Mouse (Mus musculus) embryonic facial prominence, embryonic 11.5 days (tissue): ENCODE results near the gene Ifrd2. TPM values are rescaled to one million over a fixed set of nuclear protein-coding genes. Genes with fewer than 3 reads are reported as not detected.

Experiments
- ATAC-seq: fragments of 200-750 bp; cut with Nextera tagmentation; replicated peaks from 2 replicates; pipeline ENCODE4 v1.8.0; 2017; ENCODE audit warnings: low read depth; ENCODE audit not compliant: insufficient number of reproducible peaks, low FRiP score, low TSS enrichment
- DNase-seq: peaks from one replicate; pipeline ENCODE4 v3.0.0-alpha.2; 2015; ENCODE audit warnings: low spot score
- H3K27ac ChIP-seq: fragments of 300-500 bp; sonication (generic); replicated peaks from 2 replicates; pipeline ENCODE4 v1.5.1; 2014; ENCODE audit warnings: mild to moderate bottlenecking, low read depth, low read length, control low read depth
- H3K27me3 ChIP-seq: fragments of 300-500 bp; sonication (generic); 2 replicates; pipeline ENCODE4 v1.6.1; 2014; ENCODE audit warnings: mild to moderate bottlenecking, low read length, moderate library complexity, mixed read lengths; ENCODE audit not compliant: control insufficient read depth, insufficient read depth
- H3K36me3 ChIP-seq: fragments of 300-500 bp; sonication (generic); replicated peaks from 2 replicates; pipeline ENCODE4 v1.6.1; 2014; ENCODE audit warnings: low read depth, mild to moderate bottlenecking, low read length, moderate library complexity, mixed read lengths; ENCODE audit not compliant: control insufficient read depth, insufficient read depth
- H3K4me1 ChIP-seq: fragments of 300-500 bp; sonication (generic); 2 replicates; pipeline ENCODE4 v1.6.1; 2014; ENCODE audit warnings: low read length, mixed read lengths; ENCODE audit not compliant: control insufficient read depth, insufficient read depth
- H3K4me2 ChIP-seq: fragments of 300-500 bp; sonication (generic); 2 replicates; pipeline ENCODE4 v1.6.1; 2014; ENCODE audit warnings: low read depth, mild to moderate bottlenecking, control low read depth, low read length, moderate library complexity
- H3K4me3 ChIP-seq: fragments of 300-500 bp; sonication (generic); 2 replicates; pipeline ENCODE4 v1.5.1; 2014; ENCODE audit warnings: low read depth, low read length, control low read depth
- H3K9ac ChIP-seq: fragments of 300-500 bp; sonication (generic); replicated peaks from 2 replicates; pipeline ENCODE4 v1.6.1; 2014; ENCODE audit warnings: mild to moderate bottlenecking, control low read depth, low read length
- H3K9me3 ChIP-seq: fragments of 300-500 bp; sonication (generic); replicated peaks from 2 replicates; pipeline ENCODE4 v1.6.1; 2016; ENCODE audit warnings: mild to moderate bottlenecking, low read length, inconsistent platforms, mixed read lengths; ENCODE audit not compliant: control insufficient read depth
- WGBS: fragments of 180-500 bp; shearing (Covaris S2); extraction: QIAGEN DNeasy Blood & Tissue Kit; methylation state at CpG from one replicate; pipeline ENCODE4 v1.1.7; 2014; 5-methylcytosine and 5-hydroxymethylcytosine counted together
- polyA plus RNA-seq: library from polyadenylated mRNA; unstranded; fragments of >200 nt; fragmentation: Nextera tagmentation; extraction: Ambion mirVana; gene quantifications from 2 replicates; pipeline ENCODE4 v1.2.1, GENCODE M21; 2014

Ifrd2 gene
- polyA plus RNA-seq, 1 experiment from 2014 or later, result 42.3 TPM

DNA sequence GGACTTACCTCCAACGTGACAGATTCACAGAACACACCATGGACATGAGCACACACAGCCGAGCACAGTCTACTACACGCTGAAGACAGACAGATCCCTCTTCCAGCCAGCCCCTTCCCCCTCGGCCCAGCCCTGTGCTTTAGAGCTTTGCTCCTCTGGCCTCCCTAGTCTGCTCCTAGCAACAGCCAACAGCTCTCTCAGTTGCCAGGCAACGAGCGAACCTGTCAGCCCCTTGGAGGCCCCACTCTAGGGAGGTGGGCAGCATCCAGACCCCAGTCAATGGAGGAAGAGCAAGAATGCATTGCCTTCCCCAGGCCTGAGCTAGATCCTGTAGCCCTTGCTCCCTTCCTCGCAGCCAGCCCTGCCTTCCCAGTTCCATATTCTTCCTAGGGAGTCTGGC lies 49.6 kb downstream of the Ifrd2 start:
- ATAC-seq, result peak; percentile 19
- H3K9ac ChIP-seq, result peak overlapping the region; percentile 36

DNA sequence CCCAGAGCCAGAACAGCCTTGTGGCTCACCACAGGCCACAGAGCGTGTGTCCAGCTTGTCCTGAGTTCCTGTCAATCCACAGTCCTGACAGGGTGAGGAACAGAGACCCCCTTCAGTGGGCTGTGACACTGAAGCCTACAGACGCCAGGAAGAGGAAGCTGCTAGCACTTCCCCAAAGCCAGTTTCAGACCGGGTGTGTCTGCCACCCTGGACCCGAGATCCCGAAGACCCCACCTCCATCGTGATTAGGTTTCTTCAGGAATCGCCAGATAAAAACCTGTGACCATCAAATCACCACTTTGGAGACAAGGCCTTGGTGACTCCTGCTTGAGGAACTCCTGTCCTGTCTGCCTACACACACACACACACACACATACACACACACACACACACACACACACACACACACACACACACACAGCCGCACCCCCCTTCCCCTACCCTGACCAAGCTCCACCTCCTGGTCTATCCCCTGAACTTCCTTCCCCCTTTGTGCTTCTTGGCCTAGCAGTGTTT lies 52.9 kb downstream of the Ifrd2 start:
- no peak overlapping the region for H3K4me2 ChIP-seq
- no peak overlapping the region for H3K4me3 ChIP-seq
- H3K27me3 ChIP-seq, result no peaks in the 10 kb centered on the region
- no peaks in the 10 kb centered on the region for H3K9me3 ChIP-seq
- no peak overlapping the region for H3K27ac ChIP-seq
- ATAC-seq, result no peak
- no peaks in the 10 kb centered on the region for H3K36me3 ChIP-seq
- 33% methylated on average over 8 of the region's 8 CpGs for whole genome bisulfite sequencing
- H3K9ac ChIP-seq, result 0 out of 2 replicates have a peak overlapping the region, but pooled peaks have one; percentile 6
- peaks cover 5% of the 10 kb centered on the region for H3K4me1 ChIP-seq
- DNase-seq, result no peak

More for the DNA sequence above, 49.6 kb downstream of the Ifrd2 start:
- Histone ChIP-seq H3K4me1 (peaks cover 13% of the 10 kb centered on the region), H3K27ac (no peak overlapping the region), H3K4me2 (peak overlapping the region; percentile 8), H3K4me3 (no peak overlapping the region), H3K9me3 (no peaks in the 10 kb centered on the region), H3K27me3 (no peaks in the 10 kb centered on the region), H3K36me3 (no peaks in the 10 kb centered on the region)
- WGBS, result 33% methylated on average over 7 of the region's 7 CpGs
- peak; percentile 68 for DNase-seq

DNA sequence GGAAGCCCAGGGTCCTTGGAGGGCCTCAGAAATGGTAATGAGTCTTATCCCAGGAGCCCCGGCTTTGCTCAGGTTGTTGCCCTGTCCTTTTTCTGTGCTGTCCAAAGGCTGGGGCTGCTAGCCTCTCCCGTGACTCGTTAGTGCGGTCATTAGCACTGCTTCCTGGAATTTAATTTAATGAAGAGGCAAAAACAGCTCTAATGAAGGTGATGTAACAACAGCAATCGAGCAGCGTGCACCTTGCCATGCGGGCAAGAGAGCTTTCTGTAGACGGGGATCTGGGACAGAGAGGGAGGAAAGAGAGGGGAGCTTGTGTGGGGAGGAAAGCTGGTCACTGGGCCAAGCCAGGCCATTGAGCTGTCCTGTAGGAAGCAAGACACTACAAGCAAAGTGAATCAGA lies 54.2 kb downstream of the Ifrd2 start:
- no peak overlapping the region for H3K9ac ChIP-seq
- H3K4me1 ChIP-seq, result peaks cover 4% of the 10 kb centered on the region; the same call in 1 of the 2 replicates
- H3K4me3 ChIP-seq, result no peak overlapping the region
- ATAC-seq (no peak), DNase-seq (no peak)
- H3K27me3 ChIP-seq, result no peaks in the 10 kb centered on the region
- no peaks in the 10 kb centered on the region for H3K36me3 ChIP-seq
- no peak overlapping the region for H3K27ac ChIP-seq
- 42% methylated on average over 8 of the region's 8 CpGs for WGBS
- no peaks in the 10 kb centered on the region for H3K9me3 ChIP-seq
- H3K4me2 ChIP-seq, result no peak overlapping the region

Other genes starting within 250 kb of the Ifrd2 start
- gene Hemk1, start 249.3 kb upstream of the Ifrd2 start, polyA plus RNA-seq, result 8.2 and 11.0 TPM in 2 replicates
- gene 6430571L13Rik, start 247.0 kb upstream of the Ifrd2 start, polyA plus RNA-seq, result 0.70 and 0.72 TPM in 2 replicates
- 0.59 and 0.63 TPM in 2 replicates for gene Cacna2d2, start 188.0 kb upstream of the Ifrd2 start, polyA plus RNA-seq
- 43.3 and 49.7 TPM in 2 replicates for gene Tmem115, start 53.7 kb upstream of the Ifrd2 start, polyA plus RNA-seq
- gene Cyb561d2, start 45.4 kb upstream of the Ifrd2 start, polyA plus RNA-seq, result 14.3 and 18.9 TPM in 2 replicates
- 39.2 and 41.9 TPM in 2 replicates for gene Nprl2, start 45.4 kb upstream of the Ifrd2 start, polyA plus RNA-seq
- gene Zmynd10, start 40.3 kb upstream of the Ifrd2 start, polyA plus RNA-seq, result 0.93 and 1.1 TPM in 2 replicates
- gene Rassf1, start 36.1 kb upstream of the Ifrd2 start, polyA plus RNA-seq, result 42.4 and 43.3 TPM in 2 replicates
- gene Tusc2, start 24.4 kb upstream of the Ifrd2 start, polyA plus RNA-seq, result 68.5 and 68.9 TPM in 2 replicates
- gene Hyal2, start 19.7 kb upstream of the Ifrd2 start, polyA plus RNA-seq, result 138 and 150 TPM in 2 replicates
- gene Hyal1, start 10.7 kb upstream of the Ifrd2 start, polyA plus RNA-seq, result 5.3 and 7.3 TPM in 2 replicates
- gene Naa80, start 8.8 kb upstream of the Ifrd2 start, polyA plus RNA-seq, result 11.8 and 14.2 TPM in 2 replicates
- 0.66 TPM in 2 replicates for gene Hyal3, start 6.8 kb upstream of the Ifrd2 start, polyA plus RNA-seq
- gene Sema3b, start 21.6 kb downstream of the Ifrd2 start, polyA plus RNA-seq, result 1.1 and 1.3 TPM in 2 replicates
- 369 and 379 TPM in 2 replicates for gene Gnai2, start 47.7 kb downstream of the Ifrd2 start, polyA plus RNA-seq
- gene Slc38a3, start 81.9 kb downstream of the Ifrd2 start, polyA plus RNA-seq, result 7.0 and 7.6 TPM in 2 replicates
- gene Gnat1, start 92.1 kb downstream of the Ifrd2 start, polyA plus RNA-seq, result 1.4 TPM in 1 of 2 replicates, not detected in the other
- 17.6 and 17.7 TPM in 2 replicates for gene Sema3f, start 122.8 kb downstream of the Ifrd2 start, polyA plus RNA-seq
- gene Rbm5, start 183.4 kb downstream of the Ifrd2 start, polyA plus RNA-seq, result 184 and 198 TPM in 2 replicates